Mouse (Mus musculus) granulocyte monocyte progenitor cell, adult 5-6 weeks (primary cell): ENCODE data around the gene Ciz1. TPM values are rescaled to one million over a fixed set of nuclear protein-coding genes. Genes with fewer than 3 reads are reported as not detected.

ENCODE experiments used
- ATAC-seq: replicated peaks from 2 replicates; pipeline ENCODE4 v1.8.0; 2016; ENCODE audit warnings: mild to moderate bottlenecking, moderate TSS enrichment, inconsistent platforms; ENCODE audit not compliant: poor library complexity, severe bottlenecking
- total RNA-seq, 2 experiments: library from RNA; stranded (forward) in 1 of 2; stranded (reverse) in 1 of 2; fragments of 200-712, 200-1000 nt in 1 of 2; fragments of >200 nt in 1 of 2; fragmentation: Nextera tagmentation in 1 of 2; gene quantifications; 2 replicates each; pipeline ENCODE4 v1.2.3; 2014 to 2017

Ciz1 gene
- total RNA-seq, 2 experiments from 2014 or later = 50.8 to 92.0 TPM

DNA sequence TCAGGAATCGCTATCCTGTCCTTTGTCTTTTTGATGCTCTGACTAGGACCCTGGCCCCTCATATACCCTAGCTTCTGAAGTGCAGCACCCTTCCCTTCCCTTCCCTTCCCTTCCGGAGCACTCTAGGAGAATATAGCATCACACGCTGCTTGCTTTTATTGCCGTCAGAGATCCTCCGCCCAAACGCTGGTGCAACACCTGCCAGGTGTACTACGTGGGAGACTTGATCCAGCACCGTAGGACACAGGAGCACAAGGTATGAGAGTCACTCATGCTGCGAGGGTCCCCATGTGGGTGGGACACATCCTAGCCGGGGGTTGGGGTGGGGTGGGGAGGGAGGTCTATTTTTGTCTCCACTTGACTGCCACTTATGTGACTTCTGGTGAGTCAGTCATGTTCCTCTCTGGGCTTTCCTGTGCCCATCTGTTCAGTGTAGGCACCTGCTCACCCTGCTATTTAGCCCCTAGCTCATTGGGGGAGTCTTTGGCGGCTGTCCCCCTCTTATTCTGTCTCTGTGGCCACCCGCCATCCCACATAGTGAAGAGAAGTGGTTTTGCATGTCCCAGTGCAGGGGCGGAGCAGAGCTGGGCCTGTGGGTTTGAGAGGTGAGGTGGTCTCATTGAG lies 23.3 kb downstream of the Ciz1 start:
- no peak for ATAC-seq

- no peak for ATAC-seq
Measured at GRCm38 (mm10) chr2:32376963-32377362, 24.8 kb downstream of the Ciz1 start.

- ATAC-seq = no peak
Measured at GRCm38 (mm10) chr2:32380001-32380500, 27.9 kb downstream of the Ciz1 start.

DNA sequence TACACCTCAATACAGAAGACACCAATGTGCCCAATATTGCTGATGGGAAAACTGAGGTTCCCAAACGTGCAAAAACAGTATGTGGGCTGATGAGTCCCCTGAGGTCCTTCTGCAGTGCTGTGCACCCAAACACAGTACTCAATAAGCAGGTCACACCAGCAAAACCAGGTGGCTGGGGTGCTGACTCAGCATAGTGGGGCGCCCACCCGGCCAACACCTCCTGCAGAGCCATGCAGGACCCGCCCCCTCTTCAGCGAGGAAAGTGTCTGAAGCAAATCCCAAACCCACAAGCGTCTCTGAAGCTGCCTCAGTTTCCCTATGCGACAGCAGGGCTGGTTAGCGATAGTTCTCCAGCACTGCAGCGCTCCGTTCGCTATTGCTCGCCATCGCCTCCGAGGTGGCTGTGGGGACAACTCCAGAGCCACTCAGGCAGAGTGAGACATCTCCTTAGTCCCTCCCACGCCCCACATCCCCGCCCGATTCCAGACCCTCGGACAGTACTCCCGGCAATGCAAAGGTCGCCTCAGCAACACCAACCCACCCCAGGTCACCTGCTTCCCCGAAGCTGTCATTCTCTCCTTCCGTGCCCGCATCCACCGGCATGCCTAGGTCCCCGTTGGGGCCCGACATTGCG lies 29.1 kb downstream of the Ciz1 start:
- peak; percentile 10 for ATAC-seq

DNA sequence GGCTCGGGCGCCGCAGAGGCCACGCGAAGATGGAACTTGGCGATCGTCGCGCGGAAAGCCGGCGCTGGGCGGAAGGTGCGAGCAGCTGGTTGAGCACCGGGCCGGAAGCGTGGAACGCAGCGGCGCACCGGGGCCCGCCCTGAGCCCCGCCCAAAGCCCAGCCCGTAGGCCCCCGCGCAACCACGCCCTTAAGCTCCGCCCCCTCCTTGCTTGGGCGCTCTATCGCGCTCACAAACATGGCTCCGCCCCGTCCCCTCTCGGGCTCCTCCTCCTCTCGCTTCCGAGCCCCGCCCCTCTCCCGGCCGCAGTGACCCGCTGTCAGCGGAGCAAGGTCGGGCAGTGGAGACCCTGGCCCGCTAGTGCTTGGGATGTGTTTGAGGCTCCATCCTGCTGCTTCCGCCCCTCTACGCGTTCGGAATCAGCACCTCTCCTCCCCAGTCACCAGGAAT lies 29.7 kb downstream of the Ciz1 start, which contains the start of gene 1110008P14Rik:
TSS of gene 1110008P14Rik (minus strand) at position 164 of the 449 bp plus-strand sequence.
- ATAC-seq = peak; percentile 91

DNA sequence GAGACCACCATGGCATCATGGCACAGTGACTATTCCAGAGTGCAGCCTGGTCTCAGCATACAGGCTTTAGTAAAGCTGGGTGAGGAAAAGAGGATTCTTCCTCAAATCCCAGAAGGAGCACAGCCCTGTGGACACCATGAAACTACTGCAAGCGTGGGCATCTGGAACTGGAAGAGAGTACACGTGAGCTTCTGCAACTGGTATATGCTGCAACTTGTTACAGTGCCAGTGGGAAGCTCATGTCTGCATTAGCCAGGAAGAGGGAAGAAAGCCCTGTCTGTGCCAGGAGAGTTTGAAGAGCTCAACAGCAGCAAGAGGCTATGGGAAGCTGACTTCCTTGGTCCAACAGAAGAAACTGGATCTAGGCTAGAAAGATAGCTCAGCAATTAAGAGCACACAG lies 30.6 kb downstream of the Ciz1 start:
- ATAC-seq = no peak

DNA sequence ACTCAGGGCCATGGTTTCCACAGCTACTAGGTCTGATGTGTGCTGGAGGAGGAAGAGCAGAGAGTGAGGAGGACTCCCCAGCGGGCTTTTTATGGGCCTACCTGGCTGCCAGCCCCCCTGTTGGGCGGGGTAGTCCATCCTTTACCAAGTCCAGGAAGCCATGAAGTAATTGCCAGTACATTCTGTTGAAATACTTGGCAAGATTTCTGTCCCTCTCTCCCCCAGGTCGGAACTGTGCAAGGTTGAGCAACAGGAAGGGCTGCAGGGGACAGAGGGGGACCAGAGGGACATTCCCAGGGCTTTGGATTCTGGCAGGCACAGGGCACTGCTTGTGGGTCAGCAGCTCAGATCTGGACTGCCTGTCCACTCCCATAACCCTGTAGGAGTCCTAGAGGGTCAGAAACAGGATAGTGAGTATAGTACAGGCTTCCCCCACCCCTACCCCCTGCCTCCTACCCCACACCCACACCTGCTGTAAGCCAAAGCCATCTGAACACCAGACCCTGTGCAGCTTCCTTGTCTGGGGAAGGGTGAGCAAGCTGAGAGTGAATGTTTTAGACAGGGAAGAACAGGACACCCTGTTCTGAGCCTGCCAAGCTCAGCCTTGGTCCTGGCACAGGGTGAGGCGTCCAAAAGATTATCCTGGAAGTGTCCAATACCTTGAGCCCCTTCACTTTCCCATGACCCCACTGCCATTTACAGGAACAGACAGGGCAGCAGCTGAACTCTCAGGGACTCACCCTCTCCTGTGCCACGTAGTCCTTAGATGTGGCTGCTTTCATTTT lies 35.8 kb downstream of the Ciz1 start, which contains the start of gene Lcn2:
TSS of gene Lcn2 (minus strand) at position 547 of the 785 bp plus-strand sequence.
- peak; percentile 67 for ATAC-seq

DNA sequence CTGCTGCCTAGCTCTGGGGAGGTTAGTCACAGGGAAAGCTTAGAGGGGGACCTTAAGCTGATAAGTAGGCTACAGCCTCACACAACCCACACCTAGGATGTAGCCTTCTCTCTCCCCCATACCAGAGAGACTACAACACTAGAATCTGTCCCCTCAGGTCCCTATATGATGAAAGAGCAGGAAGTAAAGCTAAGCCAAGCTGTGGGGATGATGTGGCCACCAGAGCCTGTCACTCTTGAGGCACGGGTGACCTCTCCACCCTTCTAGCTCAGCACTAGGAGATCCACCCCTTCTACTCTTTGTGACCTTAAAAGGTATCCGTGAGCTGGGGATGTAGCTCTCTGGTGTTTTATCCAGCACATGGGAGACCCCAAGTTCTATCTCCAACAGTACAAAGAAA lies 37.0 kb downstream of the Ciz1 start:
- ATAC-seq = peak; percentile 60

GRCm38 (mm10) chr2:32390871-32391270 lies 38.7 kb downstream of the Ciz1 start:
- ATAC-seq = no peak

GRCm38 (mm10) chr2:32392063-32392462 lies 39.9 kb downstream of the Ciz1 start:
- no peak for ATAC-seq

- ATAC-seq = no peak
Measured at GRCm38 (mm10) chr2:32394973-32395372, 42.8 kb downstream of the Ciz1 start.

GRCm38 (mm10) chr2:32395484-32395945 lies 43.4 kb downstream of the Ciz1 start, which contains the start of gene Ptges2:
Gene Ptges2, plus strand, starts transcription at chr2:32395896.
- peak; percentile 80 for ATAC-seq

DNA sequence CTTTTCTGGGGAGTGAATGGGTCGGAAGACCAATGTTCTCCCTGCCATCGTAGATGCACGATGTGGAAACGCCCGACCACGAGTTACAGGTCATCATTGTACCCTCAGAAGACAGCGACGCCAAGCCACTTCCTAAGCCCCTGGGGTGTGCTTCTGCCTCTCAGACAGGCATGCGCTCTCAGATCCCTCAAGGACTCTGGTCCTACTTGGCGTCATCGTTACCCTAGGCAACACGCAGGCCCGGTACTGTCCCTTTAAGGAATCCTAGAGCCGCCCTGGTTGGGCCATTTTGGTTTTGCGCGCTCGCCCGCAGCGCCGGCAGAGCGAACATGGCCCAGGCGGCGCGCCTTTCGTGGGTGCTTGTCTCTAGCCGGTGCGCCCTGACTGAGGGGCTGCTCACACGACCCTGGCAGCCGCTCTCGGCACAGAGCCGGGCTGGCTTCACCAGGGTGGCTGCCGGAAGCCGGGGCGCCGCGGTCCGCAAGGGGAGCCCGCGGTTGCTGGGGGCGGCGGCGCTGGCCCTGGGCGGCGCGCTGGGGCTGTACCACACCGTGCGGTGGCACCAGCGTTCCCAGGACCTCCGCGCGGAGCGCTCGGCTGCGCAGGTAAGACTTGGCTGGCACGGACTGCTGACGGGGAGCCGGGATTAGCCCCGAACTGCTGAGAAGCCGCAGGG lies 44.0 kb downstream of the Ciz1 start:
- peak; percentile 79 for ATAC-seq

DNA sequence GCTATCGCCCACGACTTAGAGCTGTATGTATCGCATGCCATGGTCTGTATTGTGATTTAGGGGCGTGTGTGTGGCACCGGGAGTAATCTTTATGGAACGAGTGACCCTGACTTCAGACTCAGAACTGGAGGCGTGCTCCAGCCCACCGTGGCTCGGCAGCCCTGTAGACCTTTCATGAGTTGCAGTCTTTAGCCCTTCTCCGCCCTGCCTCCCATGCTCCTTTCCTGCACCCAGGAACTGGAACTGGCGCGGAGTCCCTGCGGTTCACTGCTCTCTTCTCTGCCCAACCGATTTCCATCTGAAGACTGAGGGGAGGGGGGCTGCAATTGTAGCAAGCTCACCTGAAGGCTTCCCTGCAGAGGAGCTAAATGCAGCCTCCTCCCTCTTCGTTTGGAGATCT lies 44.6 kb downstream of the Ciz1 start:
- ATAC-seq = no peak

DNA sequence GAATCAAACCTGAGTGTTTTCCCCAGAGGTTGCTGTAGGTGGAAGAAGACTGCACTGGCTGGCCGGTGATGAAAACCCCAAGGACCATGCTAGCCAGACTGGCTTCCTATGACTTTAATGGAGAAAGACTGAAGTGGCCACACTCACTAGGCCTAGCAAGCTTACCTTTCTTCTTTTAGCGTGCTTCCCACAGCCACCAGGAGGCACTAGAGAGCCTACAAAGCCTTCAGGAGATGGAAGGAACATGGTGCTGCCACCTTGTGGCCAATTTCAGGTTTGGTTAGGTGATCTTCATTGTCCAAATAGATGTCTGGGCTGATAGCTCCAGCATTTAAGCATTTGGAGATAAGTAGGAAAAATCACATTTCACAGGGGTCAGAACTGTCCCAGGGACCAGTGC lies 52.5 kb downstream of the Ciz1 start:
- ATAC-seq = peak; percentile 91

DNA sequence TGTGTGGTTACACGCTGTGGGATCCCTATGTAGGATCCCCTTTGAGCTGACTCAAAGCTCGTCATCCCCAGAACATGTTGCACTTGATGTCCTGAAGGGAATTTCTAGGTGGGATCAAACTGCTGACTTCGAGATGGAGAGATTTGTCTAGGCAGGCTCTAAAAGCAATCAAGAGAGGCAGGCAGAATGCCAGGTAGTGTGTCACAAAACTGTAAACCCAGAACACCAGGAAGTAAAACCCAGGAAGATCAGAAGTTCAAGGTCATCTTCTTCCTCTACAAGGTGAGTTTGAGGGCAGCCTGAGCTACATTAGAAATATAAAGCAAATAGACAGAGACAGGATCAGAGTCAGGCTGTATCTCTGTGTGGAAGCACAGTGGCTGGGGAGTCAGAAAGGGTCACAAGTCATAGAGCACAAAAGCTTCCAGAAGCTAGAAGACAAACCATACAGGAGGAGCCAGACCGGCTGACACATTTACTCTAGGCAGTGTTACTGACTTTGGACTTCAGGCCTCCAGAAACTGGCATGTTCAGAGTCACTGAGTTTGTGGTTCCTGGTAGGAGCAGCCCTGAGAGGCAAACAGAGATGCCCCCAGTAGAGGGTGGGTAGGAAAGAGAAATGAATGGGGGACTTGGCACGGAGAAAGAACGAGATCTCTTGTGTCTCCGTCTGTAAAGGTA lies 55.2 kb downstream of the Ciz1 start:
- no peak for ATAC-seq

- no peak for ATAC-seq
Measured at GRCm38 (mm10) chr2:32408429-32409424, 56.6 kb downstream of the Ciz1 start.

GRCm38 (mm10) chr2:32411407-32411806 lies 59.3 kb downstream of the Ciz1 start:
- ATAC-seq = no peak
